ENCODE assay signal across 1 mouse cellular context in genomic region chr9:114465442-114465841, GRCm38 (mm10).
TF ChIP-seq lines count a peak whose summit lies in the region.

No protein-coding gene starts in this region.

TF ChIP-seq in CH12.LX, 34 proteins besides CTCF, POLR2A, EP300 and RAD21 (continued from another document):
- TF ChIP-seq SMC3 (IDR thresholded peaks at IDR 0.05; ENCODE audit: low read depth, low read length) (peak; percentile 47), RCOR1 (conservative IDR thresholded peaks at IDR 0.05; ENCODE audit: low read depth, low read length) (peak; percentile 87), ZNF384 (IDR thresholded peaks at IDR 0.05; ENCODE audit: low read depth, low read length) (peak; percentile 43; the same call in 1 of the 2 replicates), MXI1 (IDR thresholded peaks at IDR 0.05; ENCODE audit: low read depth, low read length) (peak; percentile 77)
TF ChIP-seq in CH12.LX: peak in this region for 26.
